Comparison of ENCODE assay signal across 8 mouse cellular contexts in genomic region chr10:62793091-62793453, GRCm38 (mm10). TPM values are rescaled to one million over a fixed set of nuclear protein-coding genes. Genes with fewer than 3 reads are reported as not detected.
DNase-seq lines count a peak whose midpoint lies in the region; ATAC-seq and TF ChIP-seq lines count a peak whose summit lies in the region.

No protein-coding gene starts in this region.

- H3K9me3 ChIP-seq in heart, embryonic 15.5 days (replicated peaks), result no peaks in the 10 kb centered on the region

- H3K4me2 ChIP-seq in heart, embryonic 15.5 days, result peak overlapping the region; percentile 59

- no peak for TF ChIP-seq POLR2A in brain, embryonic 14.5 days (IDR thresholded peaks at IDR 0.05; ENCODE audit: borderline replicate concordance, extremely low read depth, insufficient read depth, insufficient read length, poor library complexity, severe bottlenecking)

- no peaks in the 10 kb centered on the region for H3K27me3 ChIP-seq in heart, embryonic 15.5 days

- H3K36me3 ChIP-seq in heart, embryonic 15.5 days, result peaks cover 19% of the 10 kb centered on the region
- H3K36me3 ChIP-seq in macrophage (ENCODE audit: inconsistent target), result peaks cover 18% of the 10 kb centered on the region; the same call in 1 of the 2 replicates

- intact Hi-C loops in left cerebral cortex, adult 2 months (cut with DNase I), result loop anchor here (2.0 to 5.0 kb wide), 2 partner anchors 129 to 142 kb away; partner anchors contain the start of genes Ddx50 and Slc25a16
- intact Hi-C loops in left cerebral cortex, postnatal 10 days (cut with DNase I), result no loop called here

- no peak for DNase-seq in left cerebral cortex, adult 2 months (ENCODE audit: extremely low spot score in 1 of 2, low spot score in 2 of 2)
- DNase-seq in left cerebral cortex, postnatal 10 days (ENCODE audit: extremely low spot score in 1 of 2, low spot score in 2 of 2), result no peak
- DNase-seq in brain, embryonic 14.5 days (ENCODE audit: low read depth), result peak; percentile 32
- no peak for DNase-seq in B cell, adult 2 months
- DNase-seq in right cerebral cortex, postnatal 25 days, result no peak

- no peak overlapping the region for H3K9ac ChIP-seq in heart, embryonic 15.5 days

- H3K79me2 ChIP-seq in macrophage (ENCODE audit: inconsistent target), result peaks cover 35% of the 10 kb centered on the region

- H3K27ac ChIP-seq in left cerebral cortex, adult 2 months, result peak overlapping the region; percentile 91
- peak overlapping the region; percentile 97 for H3K27ac ChIP-seq in heart, embryonic 15.5 days
- peak overlapping the region; percentile 84 for H3K27ac ChIP-seq in macrophage

- 15% methylated on average over 2 of the region's 2 CpGs for WGBS in heart, embryonic 15.5 days
- WGBS in macrophage (ENCODE audit: missing documents), result 88% methylated on average over 2 of the region's 2 CpGs

- peak overlapping the region; percentile 77 for H3K4me3 ChIP-seq in left cerebral cortex, adult 2 months
- peak overlapping the region; percentile 86 for H3K4me3 ChIP-seq in heart, embryonic 15.5 days
- peak overlapping the region; percentile 45 for H3K4me3 ChIP-seq in macrophage (ENCODE audit: inconsistent target)

- peaks cover 19% of the 10 kb centered on the region for H3K4me1 ChIP-seq in heart, embryonic 15.5 days (replicated peaks)

- TF ChIP-seq CTCF in left cerebral cortex, adult 2 months (IDR thresholded peaks at IDR 0.05), result no peak
- no peak for TF ChIP-seq CTCF in brain, embryonic 14.5 days (IDR thresholded peaks at IDR 0.05; ENCODE audit: borderline replicate concordance, extremely low read depth, insufficient read depth, insufficient read length)

- no peak; the same call in 1 of the 2 replicates for ATAC-seq in heart, embryonic 15.5 days (replicated peaks; ENCODE audit: insufficient number of reproducible peaks, insufficient read depth, low FRiP score, low read depth)
- ATAC-seq in activated CD4-positive, CD25-positive, alpha-beta regulatory T cell, adult 4 months, result no peak

RNA-seq across cellular contexts. Expression of gene Ccar1, which starts 1.0 kb away (rescaled TPM):
- total RNA-seq in left cerebral cortex, adult 2 months (2021), result 10 to 100 TPM; 48.7 to 59.2 TPM
- 10 to 100 TPM; 58.6 to 61.7 TPM for total RNA-seq in left cerebral cortex, postnatal 10 days (2021)
- polyA plus RNA-seq in brain, embryonic 14.5 days (2012; rRNA removed), result 87.2 and 95.7 TPM in 2 replicates
- polyA plus RNA-seq in heart, embryonic 15.5 days (2015; fragmentation: Nextera tagmentation; extraction: Ambion mirVana), result 75.9 and 84.1 TPM in 2 replicates
- total RNA-seq in macrophage (2018; cell fraction: chromatin; rRNA removed), result 100 to 1,000 TPM; 147 to 471 (median 317) TPM
- 10 to 100 TPM; 32.1 to 52.9 (median 41.6) TPM for total RNA-seq in macrophage (2018; cell fraction: cytosol; rRNA removed)
- total RNA-seq in macrophage (2018; cell fraction: nucleus; rRNA removed), result 100 to 1,000 TPM in 17 of 26 experiments, 10 to 100 TPM in 9; 62.5 to 247 (median 116) TPM
- polyA plus RNA-seq in macrophage (2018), result 44.5 to 72.7 TPM (median 52.5 TPM) in 3 replicates
- polyA plus RNA-seq in activated CD4-positive, CD25-positive, alpha-beta regulatory T cell, adult 4 months (2017; shearing (Covaris generic)), result 100 to 1,000 TPM; 111 to 132 TPM
